Mouse (Mus musculus) embryonic fibroblast, embryonic 13.5 days (primary cell): ENCODE measurements around the gene Nop16. TPM values are rescaled to one million over a fixed set of nuclear protein-coding genes. Genes with fewer than 3 reads are reported as not detected.

Source experiments
- H3K27ac ChIP-seq: 2 replicates; pipeline ENCODE4 v1.5.1; 2012; ENCODE audit warnings: low read length, control low read depth, inconsistent platforms; ENCODE audit not compliant: insufficient read depth
- H3K4me1 ChIP-seq: 2 replicates; pipeline ENCODE4 v1.6.1; 2011; ENCODE audit warnings: low read length; ENCODE audit not compliant: control insufficient read depth, insufficient read depth
- H3K4me3 ChIP-seq: 2 replicates; pipeline ENCODE4 v1.5.1; 2011; ENCODE audit warnings: mild to moderate bottlenecking, control low read depth, low read length; ENCODE audit not compliant: insufficient read depth
- CTCF ChIP-seq: IDR thresholded peaks from 2 replicates; pipeline ENCODE4 v1.5.1; 2011; ENCODE audit warnings: mild to moderate bottlenecking, control low read depth, low read length, moderate library complexity, borderline replicate concordance; ENCODE audit not compliant: insufficient read depth
- POLR2A ChIP-seq: IDR thresholded peaks from 2 replicates; pipeline ENCODE4 v1.6.1; 2011; ENCODE audit warnings: low read depth, mild to moderate bottlenecking, control low read depth, low read length, moderate library complexity
- polyA plus RNA-seq: library from polyadenylated mRNA; stranded (reverse); fragments of >200 nt; gene quantifications from 2 replicates; pipeline ENCODE4 v1.2.4, GENCODE M21; 2011; ENCODE audit warnings: low read depth; ENCODE audit not compliant: missing spikeins, insufficient read length

The Nop16 gene
- polyA plus RNA-seq, 1 experiment = 28.9 TPM

DNA sequence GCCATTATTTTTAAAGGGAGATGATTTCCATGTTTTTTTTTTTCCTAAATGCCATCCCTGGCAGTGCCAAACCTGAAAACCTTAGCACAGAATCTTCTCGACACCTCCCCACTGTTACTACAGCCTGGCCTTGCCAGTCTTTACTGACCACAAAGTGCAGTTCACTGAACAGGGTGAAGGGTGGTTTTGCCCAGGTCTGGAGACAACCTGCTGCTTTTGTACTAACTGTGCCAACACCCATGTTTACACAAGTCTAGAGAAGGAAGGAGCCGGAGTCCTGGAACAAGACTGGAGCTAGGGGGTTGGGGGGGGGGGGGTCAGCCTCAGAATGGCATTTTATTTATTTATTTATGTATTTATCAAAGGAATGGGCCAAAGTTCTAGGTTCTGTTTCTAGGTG is 8.5 kb downstream of the Nop16 start:
- no peak overlapping the region for H3K27ac ChIP-seq
- no peak for TF ChIP-seq CTCF
- H3K4me3 ChIP-seq = no peak overlapping the region
- H3K4me1 ChIP-seq = no peaks in the 10 kb centered on the region

DNA sequence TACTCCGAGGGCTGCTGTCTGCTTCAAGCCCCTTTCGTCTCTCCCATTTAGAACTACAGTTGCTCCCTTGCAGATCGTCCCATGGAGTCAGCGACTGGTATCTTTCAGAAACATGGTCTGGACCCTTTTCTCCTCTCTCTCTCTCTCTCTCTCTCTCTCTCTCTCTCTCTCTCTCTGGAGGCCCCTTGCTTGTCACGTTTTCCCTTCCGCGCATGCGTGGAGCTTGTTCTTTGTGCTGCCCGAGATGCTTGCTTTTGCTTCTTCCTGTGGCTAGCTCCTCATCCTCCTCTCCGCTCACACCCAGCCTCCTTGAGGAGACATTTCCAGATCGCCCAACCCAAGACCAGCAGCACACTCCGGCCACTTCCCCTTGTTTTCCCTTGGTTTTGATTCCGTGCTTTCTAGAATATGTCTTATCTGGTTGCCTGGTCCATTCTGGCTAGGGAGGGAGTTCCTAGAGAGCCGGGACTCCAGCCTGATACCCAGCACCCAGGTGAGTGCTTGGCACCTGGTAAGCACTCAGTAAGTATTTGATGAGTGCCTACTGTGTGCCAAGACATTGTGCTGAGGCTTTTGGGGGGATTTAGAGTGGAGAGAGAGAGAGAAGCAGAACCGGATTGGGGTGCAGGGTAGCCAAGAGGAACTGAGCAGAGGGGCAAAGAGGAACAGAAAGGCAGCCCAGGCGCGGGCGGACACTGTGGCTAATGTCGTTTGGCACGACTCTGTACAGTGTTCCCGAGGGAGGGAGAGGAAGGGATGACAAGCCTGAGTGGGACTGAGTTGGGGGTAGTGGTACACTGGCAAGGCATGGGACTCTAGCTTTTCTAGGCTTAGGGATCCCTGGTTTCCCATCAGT is 12.0 kb downstream of the Nop16 start:
- H3K27ac ChIP-seq = no peak overlapping the region
- no peak overlapping the region for H3K4me3 ChIP-seq
- 0 out of 2 replicates have a peak, but pooled peaks cover 2% of the 10 kb centered on the region for H3K4me1 ChIP-seq
- no peak for TF ChIP-seq POLR2A
- no peak for TF ChIP-seq CTCF

DNA sequence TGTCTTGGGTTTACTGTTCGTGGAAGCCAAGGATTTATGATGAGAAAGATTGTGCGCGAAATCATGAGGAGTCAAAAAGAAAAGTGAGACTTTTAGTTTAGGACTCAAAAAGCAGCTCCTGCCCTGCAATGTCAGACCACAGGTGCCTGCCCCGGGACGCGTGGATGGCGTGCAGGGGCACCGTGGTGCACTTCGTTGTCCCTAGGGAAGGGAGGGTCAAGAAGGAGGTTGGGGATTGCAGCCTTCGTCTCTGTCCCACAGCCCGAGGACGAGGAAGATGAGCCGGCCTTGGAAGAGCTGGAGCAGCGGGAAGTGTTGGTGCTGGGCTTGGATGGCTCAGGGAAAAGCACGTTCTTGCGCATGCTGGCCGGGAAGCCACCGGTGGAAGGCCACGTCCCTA is 14.4 kb downstream of the Nop16 start:
- no peak for TF ChIP-seq POLR2A
- TF ChIP-seq CTCF = no peak
- Histone ChIP-seq H3K27ac (peak overlapping the region; percentile 50), H3K4me1 (0 out of 2 replicates have a peak, but pooled peaks cover 2% of the 10 kb centered on the region), H3K4me3 (peak overlapping the region; percentile 76)

DNA sequence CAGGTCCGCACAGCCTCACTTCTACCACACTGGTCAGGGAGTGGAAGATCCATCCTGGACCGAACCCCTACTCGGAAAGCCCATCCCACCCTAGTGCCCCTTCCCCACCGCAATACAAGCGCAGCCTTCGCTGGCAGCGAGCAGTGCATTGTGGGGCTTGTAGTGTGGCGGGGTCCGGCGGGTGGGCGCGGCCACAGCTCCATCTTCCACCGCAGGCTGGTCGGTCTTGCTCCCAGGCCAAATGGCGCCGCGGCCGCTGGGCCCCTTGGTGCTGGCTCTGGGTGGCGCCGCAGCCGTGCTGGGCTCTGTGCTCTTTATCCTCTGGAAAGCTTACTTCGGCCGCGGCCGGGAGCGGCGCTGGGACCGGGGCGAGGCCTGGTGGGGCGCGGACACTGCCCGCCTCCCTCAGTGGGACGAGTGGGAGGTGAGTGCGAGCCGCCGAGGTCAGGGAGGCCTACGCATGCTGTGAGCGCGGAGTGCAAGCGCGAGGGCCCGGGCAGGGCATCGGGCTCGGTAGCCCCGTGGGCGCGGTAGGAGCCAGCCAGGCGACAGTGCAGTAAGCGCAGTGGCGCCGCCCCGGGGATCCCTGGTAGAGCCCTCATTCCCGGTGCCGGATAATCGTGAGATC is 14.9 kb downstream of the Nop16 start, which contains the start of gene Arl10:
Gene Arl10, plus strand, starts transcription at position 162 of the 628 bp plus-strand sequence.
- H3K27ac ChIP-seq = peak within 1 kb of the TSS; percentile 50
- peak within 1 kb of the TSS; percentile 76 for H3K4me3 ChIP-seq
- TF ChIP-seq POLR2A (peak; percentile 57), CTCF (no peak)
- H3K4me1 ChIP-seq = 0 out of 2 replicates have a peak, but pooled peaks cover 2% of the 10 kb centered on the region

DNA sequence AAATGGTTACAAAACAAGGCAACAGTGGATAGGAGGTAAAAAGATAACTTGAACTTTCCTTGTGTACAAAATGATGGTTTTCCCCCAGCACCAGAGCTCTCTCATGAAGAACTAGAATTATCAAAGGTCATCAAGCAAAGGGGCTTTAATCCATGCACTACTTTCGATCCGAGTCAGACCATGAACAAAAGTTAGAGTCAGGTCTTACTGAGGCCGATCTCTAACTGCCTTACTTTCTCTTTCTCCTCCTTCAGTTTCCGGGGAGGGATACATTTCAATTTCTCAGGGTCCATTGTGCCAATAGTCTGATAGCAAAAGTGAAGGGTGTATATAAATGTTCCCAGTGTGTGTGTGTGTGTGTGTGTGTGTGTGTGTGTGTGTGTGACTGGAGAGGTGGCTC is 17.3 kb downstream of the Nop16 start:
- no peak overlapping the region for H3K27ac ChIP-seq
- no peak overlapping the region for H3K4me3 ChIP-seq
- 0 out of 2 replicates have a peak, but pooled peaks cover 2% of the 10 kb centered on the region for H3K4me1 ChIP-seq
- TF ChIP-seq POLR2A (no peak), CTCF (no peak)

DNA sequence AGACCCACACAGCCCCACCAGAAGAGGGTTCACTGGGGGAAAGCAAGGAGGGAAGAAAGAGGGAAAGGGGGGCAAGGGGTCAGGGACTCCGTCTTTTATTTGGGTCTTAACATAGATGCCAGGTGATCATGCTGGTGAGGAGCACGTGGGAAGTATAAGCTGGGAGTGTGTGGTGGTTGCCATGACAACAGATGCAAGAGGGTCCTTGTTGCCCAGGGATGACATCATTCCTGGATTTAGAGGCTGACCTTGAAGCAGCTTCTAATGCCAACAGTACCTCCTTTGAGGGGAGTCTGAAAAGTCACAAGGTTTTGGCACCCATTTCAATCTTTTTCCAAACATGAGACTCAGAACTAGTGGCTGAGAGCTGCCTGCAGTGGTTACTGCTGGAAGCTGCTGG is 18.3 kb downstream of the Nop16 start:
- TF ChIP-seq CTCF = no peak
- no peak for TF ChIP-seq POLR2A
- H3K4me1 ChIP-seq = 0 out of 2 replicates have a peak, but pooled peaks cover 2% of the 10 kb centered on the region

DNA sequence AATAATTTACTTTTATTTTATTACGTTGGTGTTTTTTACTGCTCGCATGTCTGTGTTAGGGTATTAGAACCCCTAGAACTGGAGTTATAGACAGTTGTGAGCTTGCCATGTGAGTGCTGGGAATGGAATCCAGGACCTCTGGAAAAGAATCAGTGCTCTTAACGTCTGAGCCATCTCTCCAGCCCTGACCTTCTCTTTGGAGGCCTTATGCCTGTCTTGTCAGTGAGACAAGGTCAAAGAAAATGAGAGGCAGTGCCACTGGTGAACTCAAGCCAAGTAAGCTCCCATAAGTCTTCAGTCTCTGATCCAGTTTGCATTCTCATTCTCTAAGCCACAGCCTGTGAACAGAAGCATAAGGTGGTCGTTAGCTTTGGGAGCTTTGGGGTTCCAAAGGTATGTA is 19.2 kb downstream of the Nop16 start:
- Histone ChIP-seq H3K4me3 (no peak overlapping the region), H3K4me1 (0 out of 2 replicates have a peak, but pooled peaks cover 2% of the 10 kb centered on the region), H3K27ac (no peak overlapping the region)
- no peak for TF ChIP-seq CTCF
- no peak for TF ChIP-seq POLR2A

More for the DNA sequence above, 18.3 kb downstream of the Nop16 start:
- no peak overlapping the region for H3K4me3 ChIP-seq
- no peak overlapping the region for H3K27ac ChIP-seq

DNA sequence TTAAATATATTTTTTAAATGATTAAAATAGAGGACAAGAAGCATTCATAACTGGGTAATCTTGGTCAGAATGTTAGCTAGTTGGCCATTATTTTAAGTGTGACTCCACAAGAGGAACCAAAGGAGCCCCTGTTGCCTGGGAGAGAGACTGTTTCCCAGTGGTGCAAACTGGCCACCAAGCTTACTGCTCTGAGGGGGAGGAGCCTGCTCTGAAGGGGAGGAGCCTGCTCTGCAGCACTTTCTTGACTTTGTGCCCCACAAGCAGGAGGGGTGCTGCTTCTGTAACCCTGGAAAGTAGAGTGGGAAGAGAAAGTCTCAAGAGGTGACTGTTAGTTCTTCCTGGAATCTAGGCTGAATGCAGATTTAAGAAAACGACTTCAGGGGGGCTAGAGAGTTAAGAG is 20.6 kb downstream of the Nop16 start:
- Histone ChIP-seq H3K4me1 (0 out of 2 replicates have a peak, but pooled peaks cover under 1% of the 10 kb centered on the region), H3K4me3 (no peak overlapping the region), H3K27ac (no peak overlapping the region)
- TF ChIP-seq POLR2A = no peak
- TF ChIP-seq CTCF = no peak

DNA sequence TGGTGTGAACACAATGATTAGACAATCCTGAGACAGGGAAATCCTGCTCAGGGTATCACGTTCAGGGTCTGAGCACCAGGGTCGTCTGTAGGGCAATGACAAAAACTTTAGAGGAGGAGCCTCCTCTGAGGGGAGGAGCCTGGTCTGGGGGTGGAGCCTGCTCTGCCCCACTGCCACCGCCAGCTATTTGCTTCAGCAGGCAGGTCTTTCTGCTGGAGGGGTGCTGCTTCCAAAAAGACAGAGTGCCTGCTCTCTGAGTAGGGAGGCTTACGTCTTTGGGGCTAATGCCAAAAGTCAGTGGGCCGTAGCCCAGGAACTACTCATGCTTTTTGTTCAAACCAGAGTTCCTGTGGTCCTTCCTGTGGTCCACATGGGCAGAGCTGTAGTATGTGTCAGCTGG is 21.5 kb downstream of the Nop16 start:
- Histone ChIP-seq H3K27ac (no peak overlapping the region), H3K4me3 (no peak overlapping the region), H3K4me1 (no peaks in the 10 kb centered on the region)
- TF ChIP-seq CTCF = no peak

DNA sequence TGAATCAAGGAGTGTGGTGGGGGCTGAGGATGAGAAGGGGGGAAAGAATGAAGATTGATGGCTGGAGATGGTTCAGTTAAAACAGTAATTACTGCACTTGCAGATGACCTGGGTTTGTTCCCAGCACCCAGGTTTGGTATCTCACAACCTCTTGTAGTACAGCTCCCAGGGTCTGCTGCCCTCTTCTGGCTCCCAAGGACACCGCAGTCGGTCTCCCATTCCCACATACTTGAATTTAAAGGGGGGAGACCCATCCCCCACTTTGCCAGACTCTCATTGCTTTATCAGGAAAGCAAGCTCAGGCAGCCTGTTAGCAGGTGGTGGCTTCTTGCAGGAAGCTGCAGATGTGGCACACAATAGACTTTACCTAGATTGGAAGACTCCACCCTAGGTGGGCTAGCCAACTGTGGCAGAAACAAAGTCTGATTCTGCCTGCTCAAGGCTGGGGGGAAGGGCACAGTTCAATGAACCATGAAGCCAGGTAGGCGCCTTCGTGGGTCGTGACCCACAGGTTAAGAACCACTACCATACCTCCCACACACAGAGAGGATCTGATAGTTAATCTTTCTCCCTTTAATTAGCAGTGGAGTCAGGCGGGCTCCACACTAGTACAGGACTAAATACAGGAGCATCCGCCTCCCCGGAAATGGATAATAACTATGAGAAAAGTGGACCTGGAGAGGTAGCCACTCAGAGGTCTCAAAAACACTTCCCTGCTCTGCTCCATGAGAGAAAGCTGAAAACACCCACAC is 24.1 kb downstream of the Nop16 start:
- H3K27ac ChIP-seq = no peak overlapping the region
- TF ChIP-seq CTCF = peak; percentile 21; the same call in 1 of the 2 replicates
- TF ChIP-seq POLR2A = no peak

More for the DNA sequence above, 24.1 kb downstream of the Nop16 start:
- Histone ChIP-seq H3K4me1 (no peaks in the 10 kb centered on the region), H3K4me3 (peak overlapping the region; percentile 81)
